Mouse (Mus musculus): ENCODE results near the gene Dnajc22. TPM values are rescaled to one million over a fixed set of nuclear protein-coding genes. Genes with fewer than 3 reads are reported as not detected.

Dnajc22 gene
- polyA plus RNA-seq (2012; rRNA removed) = 32.4 and 40.8 TPM in 2 replicates

GRCm38 (mm10) chr15:99092870-99093269, at the start of gene Dnajc22:
TSS of gene Dnajc22 (plus strand) at chr15:99093170.

DNA sequence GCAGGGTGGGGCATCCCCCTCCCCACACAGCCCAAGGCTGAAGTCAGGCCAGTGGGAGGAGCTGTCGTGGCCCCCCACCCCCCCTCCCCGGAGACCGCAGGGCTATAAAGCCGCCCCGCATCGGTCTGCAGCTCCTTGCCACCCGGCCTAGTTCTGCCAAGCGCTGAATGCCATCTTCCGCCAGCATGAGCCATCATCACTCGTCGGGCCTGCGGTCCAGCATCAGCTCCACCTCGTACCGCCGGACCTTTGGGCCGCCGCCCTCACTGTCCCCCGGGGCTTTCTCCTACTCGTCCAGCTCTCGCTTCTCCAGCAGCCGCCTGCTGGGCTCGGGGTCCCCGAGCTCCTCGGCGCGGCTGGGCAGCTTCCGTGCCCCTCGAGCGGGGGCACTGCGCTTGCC, 37.9 kb upstream of the Dnajc22 start, which contains the start of gene Prph:
Gene Prph, plus strand, starts transcription at position 135 of the 400 bp plus-strand sequence.

GRCm38 (mm10) chr15:99074019-99074599, 18.9 kb upstream of the Dnajc22 start, which contains the start of gene Troap:
TSS of gene Troap (plus strand) at chr15:99074575.

GRCm38 (mm10) chr15:99087253-99088075, 5.5 kb upstream of the Dnajc22 start, which contains the start of gene C1ql4:
TSS of gene C1ql4 (minus strand) at chr15:99087817.

GRCm38 (mm10) chr15:99125711-99126080, 32.7 kb downstream of the Dnajc22 start, which contains the start of gene Spats2:
TSS of gene Spats2 (plus strand) at chr15:99125916.

Other genes with a start within 250 kb of the Dnajc22 start
- 23.9 and 26.7 TPM in 2 replicates for gene Kmt2d, start 222.0 kb upstream of the Dnajc22 start, polyA plus RNA-seq (2012; rRNA removed)
- 1.9 and 2.1 TPM in 2 replicates for gene Rhebl1, start 198.6 kb upstream of the Dnajc22 start, polyA plus RNA-seq (2012; rRNA removed)
- gene Dhh, start 194.6 kb upstream of the Dnajc22 start, polyA plus RNA-seq (2012; rRNA removed) = 0.72 and 0.93 TPM in 2 replicates
- 56.6 and 93.6 TPM in 2 replicates for gene Lmbr1l, start 174.9 kb upstream of the Dnajc22 start, polyA plus RNA-seq (2012; rRNA removed)
- 551 and 757 TPM in 2 replicates for gene Tuba1b, start 158.6 kb upstream of the Dnajc22 start, polyA plus RNA-seq (2012; rRNA removed)
- 98.4 and 128 TPM in 2 replicates for gene Gm49450, start 139.6 kb upstream of the Dnajc22 start, polyA plus RNA-seq (2012; rRNA removed)
- gene Tuba1a, start 139.5 kb upstream of the Dnajc22 start, polyA plus RNA-seq (2012; rRNA removed) = 192 and 198 TPM in 2 replicates
- gene Tuba1c, start 63.3 kb upstream of the Dnajc22 start, polyA plus RNA-seq (2012; rRNA removed) = 219 and 270 TPM in 2 replicates
- 17.4 and 17.7 TPM in 2 replicates for gene Prph, start 38.0 kb upstream of the Dnajc22 start, polyA plus RNA-seq (2012; rRNA removed)
- 9.4 and 10.0 TPM in 2 replicates for gene Troap, start 18.6 kb upstream of the Dnajc22 start, polyA plus RNA-seq (2012; rRNA removed)
- gene C1ql4, start 5.4 kb upstream of the Dnajc22 start, polyA plus RNA-seq (2012; rRNA removed) = not detected in 2 replicates
- gene Spats2, start 32.7 kb downstream of the Dnajc22 start, polyA plus RNA-seq (2012; rRNA removed) = 6.3 and 6.7 TPM in 2 replicates
- gene Kcnh3, start 131.7 kb downstream of the Dnajc22 start, polyA plus RNA-seq (2012; rRNA removed) = 29.5 and 36.7 TPM in 2 replicates
- gene Mcrs1, start 158.8 kb downstream of the Dnajc22 start, polyA plus RNA-seq (2012; rRNA removed) = 64.5 and 65.2 TPM in 2 replicates
- 41.1 and 42.3 TPM in 2 replicates for gene Prpf40b, start 201.9 kb downstream of the Dnajc22 start, polyA plus RNA-seq (2012; rRNA removed)
- gene Fam186b, start 202.7 kb downstream of the Dnajc22 start, polyA plus RNA-seq (2012; rRNA removed) = not detected in 2 replicates

Data from colon, adult 2 months (tissue).